Mouse (Mus musculus): Measurements from ENCODE around the gene Nupl1.

Nupl1 gene

GRCm38 (mm10) chr14:60254774-60255173 lies 3.5 kb upstream of the Nupl1 start:
- TF ChIP-seq GATA4 (IDR thresholded peaks at IDR 0.05; ENCODE audit: insufficient replicate concordance, low read length): no peak

DNA sequence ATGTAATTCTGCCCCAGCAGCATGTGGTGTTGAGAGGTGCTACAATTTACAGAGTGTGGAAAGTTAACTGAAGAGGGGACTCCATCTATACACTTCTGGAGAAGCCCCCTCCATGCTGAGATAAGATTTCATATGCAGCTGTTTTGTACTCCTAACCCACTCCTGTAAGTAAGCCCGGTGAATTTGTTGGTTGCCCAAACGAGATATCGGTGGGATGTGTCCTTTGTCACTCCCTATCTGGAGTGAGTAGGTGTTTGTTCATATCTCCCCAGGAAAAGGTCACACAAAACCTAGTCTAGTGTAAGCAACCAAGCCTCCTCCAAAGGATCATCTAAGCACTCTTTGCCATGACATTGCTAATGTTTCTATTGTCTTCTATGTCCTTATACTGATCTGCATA lies 2.2 kb upstream of the Nupl1 start:
- no peak for TF ChIP-seq GATA4 (IDR thresholded peaks at IDR 0.05; ENCODE audit: insufficient replicate concordance, low read length)

GRCm38 (mm10) chr14:60252004-60253000 lies 1.1 kb upstream of the Nupl1 start:
- TF ChIP-seq GATA4 (IDR thresholded peaks at IDR 0.05; ENCODE audit: insufficient replicate concordance, low read length): no peak

DNA sequence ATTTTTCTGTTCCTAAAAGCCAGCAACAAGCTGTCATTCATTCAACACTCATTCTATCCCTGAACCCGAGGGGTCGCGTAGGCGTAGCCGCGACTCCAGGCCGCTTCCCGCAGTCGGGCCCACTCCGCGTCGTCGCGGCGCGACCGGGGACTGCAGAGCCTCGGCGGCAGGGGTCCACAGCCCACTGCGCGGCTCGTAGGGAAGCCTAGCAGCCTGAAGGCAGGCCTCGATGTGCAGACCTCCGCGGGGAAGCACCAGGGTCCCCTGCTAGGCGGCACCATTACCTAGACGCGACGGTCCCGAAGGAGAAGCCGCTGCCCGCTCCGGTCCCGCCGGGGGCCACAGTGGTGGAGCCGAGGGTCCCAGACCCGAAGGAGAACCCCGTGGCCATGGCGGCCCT lies 352 bp downstream of the Nupl1 start:
- TF ChIP-seq GATA4 (IDR thresholded peaks at IDR 0.05; ENCODE audit: insufficient replicate concordance, low read length): no peak

- no peak for TF ChIP-seq GATA4 (IDR thresholded peaks at IDR 0.05; ENCODE audit: insufficient replicate concordance, low read length)
These were observed 865 bp downstream of the Nupl1 start for GRCm38 (mm10) chr14:60250366-60250765.

GRCm38 (mm10) chr14:60238551-60238950 lies 12.7 kb downstream of the Nupl1 start:
- no peak for TF ChIP-seq GATA4 (IDR thresholded peaks at IDR 0.05; ENCODE audit: insufficient replicate concordance, low read length)

GRCm38 (mm10) chr14:60219886-60220285 lies 31.3 kb downstream of the Nupl1 start:
- no peak for TF ChIP-seq GATA4 (IDR thresholded peaks at IDR 0.05; ENCODE audit: insufficient replicate concordance, low read length)

DNA sequence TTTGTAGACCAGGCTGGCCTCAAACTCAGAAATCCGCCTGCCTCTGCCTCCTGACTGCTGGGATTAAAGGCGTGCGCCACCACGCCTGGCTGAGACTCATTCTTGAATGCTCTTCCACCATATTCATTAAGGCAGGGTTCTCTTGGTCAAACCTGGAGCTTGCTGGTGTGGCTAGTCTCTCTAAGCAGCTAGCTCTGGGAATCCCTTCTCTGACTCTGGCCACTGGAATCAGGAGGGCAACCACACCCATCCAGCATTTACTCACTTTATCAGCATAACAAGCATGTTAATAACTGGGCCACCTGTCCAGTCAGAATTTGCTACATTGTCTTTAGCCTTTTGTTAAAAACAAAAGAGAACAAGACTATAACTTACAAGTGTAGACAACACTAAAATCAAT lies 33.6 kb downstream of the Nupl1 start:
- TF ChIP-seq GATA4 (IDR thresholded peaks at IDR 0.05; ENCODE audit: insufficient replicate concordance, low read length): no peak

GRCm38 (mm10) chr14:60216125-60216524 lies 35.1 kb downstream of the Nupl1 start:
- TF ChIP-seq GATA4 (IDR thresholded peaks at IDR 0.05; ENCODE audit: insufficient replicate concordance, low read length): no peak

- TF ChIP-seq GATA4 (IDR thresholded peaks at IDR 0.05; ENCODE audit: insufficient replicate concordance, low read length): no peak
These were observed 36.2 kb downstream of the Nupl1 start for GRCm38 (mm10) chr14:60215000-60215399.

GRCm38 (mm10) chr14:60214040-60214439 lies 37.2 kb downstream of the Nupl1 start:
- no peak for TF ChIP-seq GATA4 (IDR thresholded peaks at IDR 0.05; ENCODE audit: insufficient replicate concordance, low read length)

DNA sequence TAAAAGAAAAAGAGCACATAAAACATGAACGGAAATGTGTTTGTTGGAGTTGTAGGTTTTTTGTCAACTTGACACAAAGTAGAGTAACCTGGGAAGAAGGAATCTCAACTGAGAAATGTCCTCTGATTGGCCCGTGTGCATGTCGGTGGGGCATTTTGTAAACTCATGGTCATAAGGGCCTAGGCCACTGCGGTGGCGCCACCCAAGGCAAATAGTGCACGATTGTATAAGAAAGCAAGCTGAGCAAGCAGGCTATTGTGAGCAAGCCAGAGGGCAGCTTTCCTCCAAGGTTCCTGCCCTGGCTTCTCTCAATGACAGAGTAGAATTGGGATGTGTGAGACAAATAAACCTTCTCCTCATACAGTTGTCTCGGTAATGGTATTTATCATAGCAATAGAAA lies 42.1 kb downstream of the Nupl1 start:
- no peak for TF ChIP-seq GATA4 (IDR thresholded peaks at IDR 0.05; ENCODE audit: insufficient replicate concordance, low read length)

DNA sequence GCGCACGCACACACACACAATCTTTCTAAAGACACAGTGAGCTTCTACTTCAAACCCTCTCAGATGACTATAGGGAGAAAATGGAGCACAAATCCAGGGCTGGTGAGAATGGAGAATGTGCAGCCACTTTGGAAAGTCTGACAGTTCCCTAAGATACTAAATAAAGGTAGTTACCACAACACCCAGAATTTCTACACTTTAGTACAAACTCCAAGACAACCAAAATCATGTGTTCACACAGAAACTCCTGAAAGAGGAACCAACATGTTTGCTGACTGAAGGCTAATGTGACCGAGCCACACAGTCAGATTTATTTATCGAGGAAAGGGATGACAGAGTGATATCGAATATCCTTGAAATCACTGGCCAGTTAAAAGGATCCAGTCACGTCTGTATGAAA lies 46.2 kb downstream of the Nupl1 start:
- TF ChIP-seq GATA4 (IDR thresholded peaks at IDR 0.05; ENCODE audit: insufficient replicate concordance, low read length): no peak

DNA sequence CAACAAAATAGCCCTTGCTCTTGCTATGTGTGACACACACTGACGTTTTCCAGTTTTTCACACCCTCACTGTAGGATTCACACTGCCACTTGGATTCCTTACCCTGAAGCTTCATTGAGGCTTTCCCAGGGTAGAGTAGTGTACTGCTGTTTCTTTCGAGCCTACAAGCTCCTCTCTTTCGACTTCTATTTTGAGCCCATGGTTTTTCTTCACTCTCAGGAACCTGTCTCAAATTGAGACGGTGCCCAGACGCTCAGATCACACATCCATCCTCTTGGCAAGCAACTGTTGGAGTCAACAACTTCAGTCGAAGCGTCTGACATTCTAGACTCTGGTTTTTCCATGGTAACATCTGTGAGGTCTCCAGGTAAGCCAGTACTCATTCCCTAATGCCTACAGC lies 54.3 kb downstream of the Nupl1 start, which contains the start of gene Atp8a2:
Gene Atp8a2, minus strand, starts transcription at position 296 of the 400 bp plus-strand sequence.
- no peak for TF ChIP-seq GATA4 (IDR thresholded peaks at IDR 0.05; ENCODE audit: insufficient replicate concordance, low read length)

- no peak for TF ChIP-seq GATA4 (IDR thresholded peaks at IDR 0.05; ENCODE audit: insufficient replicate concordance, low read length)
These were observed 55.2 kb downstream of the Nupl1 start for GRCm38 (mm10) chr14:60195999-60196398.

DNA sequence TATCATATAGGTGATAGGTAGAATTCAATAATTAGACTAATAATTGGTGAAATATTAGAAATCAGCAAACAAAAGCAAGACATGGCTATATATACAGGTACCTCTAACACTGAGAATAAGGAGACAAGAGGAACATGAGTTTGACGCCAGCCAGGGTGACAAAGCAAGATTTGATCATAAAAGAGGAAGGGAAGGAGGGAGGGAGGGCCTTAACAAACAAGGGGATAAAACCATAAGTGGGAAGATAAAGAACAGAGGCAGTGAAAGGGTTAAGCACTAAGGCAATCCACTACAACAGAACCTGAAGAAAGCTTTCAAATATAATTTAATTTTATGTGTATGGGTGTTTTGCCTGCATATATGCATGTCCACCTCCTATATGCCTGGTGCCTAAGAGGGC lies 56.6 kb downstream of the Nupl1 start:
- TF ChIP-seq GATA4 (IDR thresholded peaks at IDR 0.05; ENCODE audit: insufficient replicate concordance, low read length): no peak

GRCm38 (mm10) chr14:60189771-60190170 lies 61.5 kb downstream of the Nupl1 start:
- TF ChIP-seq GATA4 (IDR thresholded peaks at IDR 0.05; ENCODE audit: insufficient replicate concordance, low read length): no peak
